Mouse (Mus musculus) retina, postnatal 1 day (tissue): Measurements from ENCODE around the gene Gm49395.

Source experiments
- DNase-seq: peaks from one replicate; pipeline ENCODE4 v3.0.0-alpha.2; 2012

Gm49395 gene

DNA sequence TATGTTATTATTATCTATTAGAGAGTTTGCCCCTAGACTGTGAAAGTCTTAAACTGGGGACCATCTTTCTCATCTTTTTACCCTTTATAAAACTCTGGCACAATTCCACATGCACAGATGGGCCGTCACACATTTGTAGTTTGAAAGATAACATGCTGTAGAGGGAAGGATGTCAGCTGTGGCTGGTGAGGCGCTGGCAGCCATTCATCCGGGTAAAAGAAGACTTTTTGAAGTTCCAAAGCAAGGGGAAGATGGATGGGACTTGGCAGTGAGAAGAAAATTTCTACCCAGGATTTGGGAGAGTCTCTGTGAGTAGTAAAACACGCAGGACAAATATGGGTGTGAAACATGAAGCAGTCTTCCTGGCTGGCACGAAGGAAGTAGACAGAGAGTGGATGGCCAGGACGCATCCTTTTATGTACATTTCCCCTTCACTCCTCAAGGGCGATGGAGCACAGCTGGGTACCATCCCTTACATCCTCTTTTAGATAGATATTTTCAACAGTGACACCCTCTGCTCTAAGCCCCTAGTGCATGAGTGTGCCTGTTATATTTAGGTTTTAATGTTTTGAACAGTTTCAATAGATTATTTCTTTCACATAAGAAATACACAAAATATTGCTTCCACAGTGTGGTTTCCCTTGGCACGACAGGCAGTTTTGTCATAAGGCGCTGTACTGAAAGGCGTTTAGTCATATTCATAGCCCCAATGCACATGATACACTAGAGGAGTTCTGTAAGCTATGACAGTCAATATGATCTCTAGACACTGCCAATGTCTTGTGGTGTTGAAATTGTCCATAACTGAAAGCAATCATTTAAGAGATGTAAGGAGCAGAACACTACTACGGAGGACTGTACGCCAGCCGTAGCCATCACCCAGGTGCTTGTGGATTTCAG is 50.8 kb downstream of the Gm49395 start:
- DNase-seq = no peak

DNA sequence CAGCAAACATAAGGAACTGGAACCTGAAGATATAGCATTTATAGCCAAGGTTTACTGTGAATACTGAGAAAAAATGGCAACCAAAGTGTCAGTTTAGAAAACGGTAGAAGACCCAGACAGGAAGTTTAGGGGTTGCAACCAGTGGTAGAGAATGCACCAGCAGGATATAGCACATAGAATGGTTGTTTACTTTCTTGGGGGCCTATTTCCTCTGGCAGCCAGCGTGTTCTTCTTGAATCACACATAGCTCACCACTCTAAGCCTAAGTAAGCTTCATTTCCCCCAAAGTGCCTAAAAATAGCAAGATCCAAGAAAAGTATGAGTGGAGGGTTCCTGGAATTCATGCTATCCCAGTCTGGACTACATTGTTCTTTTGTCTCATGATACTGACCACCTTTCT is 59.1 kb downstream of the Gm49395 start:
- no peak for DNase-seq

DNA sequence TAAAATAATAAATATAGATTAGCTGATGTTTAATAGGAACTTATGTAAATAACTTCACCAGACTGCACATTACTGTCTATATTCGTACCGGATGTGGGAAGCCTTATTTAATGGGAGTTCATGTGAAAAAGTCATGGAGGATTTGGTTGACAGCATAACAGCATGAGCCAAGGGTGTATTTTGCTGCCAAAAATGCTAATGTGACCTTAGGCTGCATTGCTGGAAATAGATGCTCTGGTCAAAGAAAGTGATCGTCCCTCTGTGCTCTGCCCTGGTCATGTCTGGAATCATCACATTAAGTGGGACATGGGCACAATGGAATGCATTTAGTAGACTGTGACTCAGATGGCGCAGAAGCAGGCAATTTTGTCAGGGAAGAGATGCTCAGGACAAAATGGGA is 64.4 kb downstream of the Gm49395 start:
- DNase-seq = peak; percentile 18

- DNase-seq = no peak
Observed at GRCm38 (mm10) chr13:115035387-115035786, 66.3 kb downstream of the Gm49395 start.

DNA sequence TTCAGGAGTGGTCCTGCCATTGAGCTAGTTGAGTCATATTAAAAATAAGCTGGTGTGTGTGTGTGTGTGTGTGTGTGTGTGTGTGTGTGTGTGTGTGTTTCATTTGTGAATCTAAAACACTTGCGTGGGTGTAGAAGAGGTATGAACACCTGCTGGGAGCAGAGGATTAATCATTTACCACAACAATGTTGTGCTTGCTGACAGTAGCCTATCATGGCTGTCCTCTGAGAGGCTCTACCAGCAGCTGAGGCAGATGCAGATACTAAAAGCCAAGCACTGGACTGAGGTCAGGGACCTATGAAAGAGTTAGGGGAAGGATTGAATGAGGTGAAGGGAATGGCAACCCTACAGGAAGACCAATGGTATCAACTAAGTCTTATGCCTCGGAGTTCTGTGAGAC is 68.6 kb downstream of the Gm49395 start:
- no peak for DNase-seq

DNA sequence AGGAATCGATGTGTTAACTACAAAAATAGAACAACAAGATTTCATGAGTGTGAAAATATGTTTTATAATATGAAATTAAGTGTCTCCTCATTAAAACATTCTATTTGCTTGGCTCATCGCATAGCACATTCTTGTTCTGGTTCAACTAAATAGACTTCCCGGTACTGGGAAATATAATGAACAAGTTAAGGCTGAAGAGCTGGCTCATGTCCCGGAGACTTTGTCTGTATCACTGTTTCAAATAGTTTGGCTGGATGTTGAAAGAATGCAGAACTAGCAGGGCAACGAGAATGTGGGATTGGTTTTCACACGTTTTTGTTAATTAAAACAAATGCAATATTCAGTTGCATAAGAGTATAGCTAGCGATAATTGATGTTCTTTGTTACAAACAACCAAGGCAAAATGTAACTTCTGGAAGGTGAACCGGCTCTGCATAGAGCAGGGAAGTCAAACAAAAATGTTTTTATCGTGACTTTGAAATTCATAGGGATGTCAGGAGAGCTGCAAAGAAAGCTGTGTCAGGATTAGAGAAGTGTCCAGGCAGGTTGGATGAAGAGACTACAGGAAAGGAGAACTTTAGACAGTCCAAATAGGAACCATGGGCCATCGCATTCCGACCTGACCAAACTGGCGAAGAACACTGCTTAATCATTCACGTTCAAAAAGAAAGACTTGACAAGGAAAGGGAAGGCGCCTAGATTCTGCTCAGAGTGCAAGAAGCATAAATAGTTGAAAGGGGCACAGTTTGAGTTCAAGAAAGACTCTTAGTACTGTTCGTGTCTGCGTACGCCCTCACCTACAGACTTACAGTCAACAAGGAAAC is 70.3 kb downstream of the Gm49395 start:
- no peak for DNase-seq

DNA sequence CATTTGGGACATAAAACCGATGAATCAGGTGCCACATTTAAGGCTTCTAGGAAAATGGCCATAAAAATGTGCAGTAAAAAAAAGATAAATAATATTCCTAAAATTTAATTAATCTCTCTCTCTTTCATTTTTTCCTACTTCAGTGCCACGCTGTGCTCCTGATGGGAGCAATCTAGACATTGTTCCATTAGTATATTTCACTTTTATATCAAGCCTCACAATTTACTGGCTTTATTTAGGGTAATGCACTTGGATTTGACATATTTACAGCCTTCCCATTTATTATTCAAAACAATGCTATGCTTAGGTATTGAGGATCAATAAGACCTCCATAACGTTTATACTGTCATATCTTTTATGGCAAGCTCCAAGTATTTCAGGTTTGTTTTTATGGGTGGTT is 76.3 kb downstream of the Gm49395 start:
- no peak for DNase-seq

- no peak for DNase-seq
Observed at GRCm38 (mm10) chr13:115022117-115022787, 79.5 kb downstream of the Gm49395 start.

DNA sequence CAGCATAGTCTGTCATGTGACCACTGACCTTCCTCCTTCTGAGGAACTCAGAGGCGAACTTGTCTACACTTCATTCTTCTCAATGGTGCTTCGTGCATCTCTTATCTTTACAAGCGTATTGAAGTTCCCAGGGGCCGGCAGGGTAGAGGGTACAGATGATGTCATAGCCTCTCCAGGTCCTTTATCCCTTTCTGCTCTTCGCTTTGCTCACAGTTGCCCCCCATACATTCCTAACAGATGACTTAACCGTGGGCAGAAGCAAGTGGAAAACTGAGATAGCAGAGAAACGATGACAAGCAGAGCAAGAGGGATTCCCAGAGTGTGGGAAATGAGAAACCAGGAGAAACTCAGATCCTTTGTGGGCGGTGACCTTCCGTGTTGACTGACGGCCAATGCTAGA is 80.3 kb downstream of the Gm49395 start:
- DNase-seq = no peak

GRCm38 (mm10) chr13:115020727-115021126 is 81.0 kb downstream of the Gm49395 start:
- no peak for DNase-seq

DNA sequence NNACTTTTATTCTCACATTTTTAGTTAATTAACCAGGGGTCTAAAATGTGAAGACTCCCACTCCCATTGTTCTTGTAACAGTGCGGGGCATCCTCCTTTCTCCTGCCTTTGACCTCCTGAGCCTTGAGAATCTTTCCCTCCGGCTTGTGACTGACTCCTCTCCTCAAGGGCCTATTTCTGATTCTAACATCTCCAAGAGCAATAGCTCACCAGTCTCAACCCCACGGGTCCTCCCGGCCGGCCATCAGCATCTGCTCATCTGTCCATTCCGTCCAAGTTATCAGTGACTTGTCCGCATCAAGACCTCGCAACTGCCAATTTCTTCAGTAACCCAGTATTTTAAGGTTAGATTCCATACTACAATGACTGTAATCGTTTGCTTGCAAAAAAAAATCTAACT is 84.2 kb downstream of the Gm49395 start:
- no peak for DNase-seq

GRCm38 (mm10) chr13:115011547-115011946 is 90.2 kb downstream of the Gm49395 start:
- DNase-seq = no peak

GRCm38 (mm10) chr13:115006213-115006835 is 95.4 kb downstream of the Gm49395 start:
- DNase-seq = no peak

GRCm38 (mm10) chr13:115005342-115005741 is 96.4 kb downstream of the Gm49395 start:
- no peak for DNase-seq

DNA sequence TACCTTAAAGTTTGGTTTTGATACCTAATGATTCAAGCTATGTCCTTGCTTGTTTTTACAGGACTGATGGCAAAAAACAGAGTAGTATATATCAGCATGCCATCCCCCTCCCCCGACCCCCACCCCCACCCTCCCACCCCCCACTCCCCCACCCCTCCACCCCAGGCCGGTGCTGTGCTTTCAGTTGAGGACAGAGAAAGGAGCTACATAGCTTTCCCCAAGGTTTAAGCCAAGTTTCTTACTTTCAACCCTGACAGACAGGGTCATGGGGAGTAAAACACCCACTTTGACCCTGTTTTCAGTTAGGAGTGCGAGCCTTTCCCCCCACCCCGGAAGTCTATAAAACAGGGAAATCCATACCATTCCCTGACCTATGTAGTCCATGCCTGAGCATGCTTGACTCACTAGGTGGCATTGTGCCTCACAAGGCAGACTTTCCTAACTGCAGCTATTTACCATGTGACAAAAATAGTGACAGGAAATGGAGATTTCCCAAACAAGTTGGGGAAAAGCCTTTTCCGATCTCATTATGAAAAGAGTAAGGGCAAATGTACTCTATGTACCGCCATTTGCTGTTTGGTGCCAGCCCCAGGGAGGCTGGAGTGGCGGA is 98.2 kb downstream of the Gm49395 start:
- DNase-seq = no peak

DNA sequence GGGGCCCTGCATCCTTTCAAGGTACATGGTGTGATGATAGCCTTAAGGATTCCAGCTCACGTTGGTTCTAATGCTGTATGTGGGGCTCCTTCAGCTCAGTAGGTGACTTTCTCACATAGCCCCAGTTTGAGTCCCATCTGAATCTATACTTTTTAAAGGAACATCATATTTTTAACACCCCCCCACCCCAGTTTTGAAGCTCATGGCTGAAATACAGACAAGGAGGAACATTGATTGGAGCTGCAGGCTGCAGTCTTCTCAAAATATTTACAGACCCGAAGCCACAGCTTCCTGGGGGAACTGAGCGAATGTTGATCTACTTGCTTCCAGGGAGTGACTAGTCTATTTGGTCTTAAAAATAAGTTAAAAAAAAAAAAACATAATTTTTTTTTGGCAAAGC is 98.9 kb downstream of the Gm49395 start:
- DNase-seq = no peak

DNA sequence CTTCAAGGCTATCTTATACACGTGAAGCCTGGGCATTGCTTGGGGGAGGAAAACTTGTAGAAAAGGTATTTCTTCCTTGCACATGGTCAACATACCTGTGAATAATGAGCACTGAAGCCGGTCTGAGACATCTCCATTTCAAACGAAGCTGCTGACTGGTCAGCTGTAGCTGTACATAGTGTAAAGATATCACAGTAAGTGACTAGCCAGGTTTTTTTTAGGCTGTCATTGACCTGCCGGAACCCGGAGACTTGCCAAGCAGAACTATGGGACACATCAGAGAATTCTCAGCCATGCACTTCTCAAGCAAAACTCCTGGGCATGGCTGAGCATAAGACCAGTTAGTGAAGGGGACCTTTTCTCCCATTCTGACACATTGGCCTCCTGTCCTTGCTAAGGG is 99.6 kb downstream of the Gm49395 start:
- DNase-seq = no peak

DNA sequence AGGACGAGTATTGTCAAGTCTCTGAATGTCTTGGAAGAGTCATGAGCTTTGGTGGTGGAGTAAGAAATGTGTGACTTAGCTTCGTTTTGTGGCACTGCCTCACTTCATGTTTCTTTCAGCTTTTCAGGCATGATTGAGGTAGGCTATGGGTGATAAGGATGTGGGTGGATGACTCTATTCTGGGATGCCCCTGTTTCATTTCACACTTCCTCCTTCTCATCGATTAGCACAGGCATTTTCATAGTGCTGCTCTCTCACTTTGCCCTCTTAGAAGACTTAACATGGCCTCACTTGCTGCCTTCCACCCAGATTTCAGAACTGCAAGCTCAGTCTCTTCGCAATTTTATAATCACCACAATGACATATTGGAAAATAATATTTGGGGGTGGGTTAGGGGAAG is 102.1 kb downstream of the Gm49395 start:
- DNase-seq = no peak

GRCm38 (mm10) chr13:114998100-114998499 is 103.6 kb downstream of the Gm49395 start:
- no peak for DNase-seq

- peak; percentile 24 for DNase-seq
Observed at GRCm38 (mm10) chr13:114992260-114993014, 109.3 kb downstream of the Gm49395 start.

GRCm38 (mm10) chr13:114987668-114988067 is 114.1 kb downstream of the Gm49395 start:
- no peak for DNase-seq

- DNase-seq = peak; percentile 44
Observed at GRCm38 (mm10) chr13:114987161-114987560, 114.6 kb downstream of the Gm49395 start.
